Mouse (Mus musculus) heart, postnatal 0 days (tissue): ENCODE results near the gene Mblac2.

Experiments
- CTCF ChIP-seq: IDR thresholded peaks from 2 replicates; pipeline ENCODE4 v1.5.1; 2016; ENCODE audit warnings: antibody characterized with exemption, control low read depth, low read depth
- EP300 ChIP-seq: IDR thresholded peaks from 2 replicates; pipeline ENCODE4 v1.6.1; 2016; ENCODE audit warnings: antibody characterized with exemption, low read depth

GRCm38 (mm10) chr13:81740898-81741297 lies 29.8 kb downstream of the Mblac2 start:
- no peak for TF ChIP-seq CTCF
- TF ChIP-seq EP300, result no peak
